Mouse (Mus musculus) naive thymus-derived CD4-positive, alpha-beta T cell, adult 2 months (primary cell): ENCODE measurements around the gene Cmtr1.
"Not testable (repeated sequence)": the region's sequence is repeated elsewhere in the genome, so short reads cannot be mapped to it uniquely, and the experiment has no call there.

ENCODE experiments used
- DNase-seq: peaks from one replicate; pipeline ENCODE4 v3.0.0-alpha.2; 2011; ENCODE audit warnings: low read depth

Cmtr1 gene

DNA sequence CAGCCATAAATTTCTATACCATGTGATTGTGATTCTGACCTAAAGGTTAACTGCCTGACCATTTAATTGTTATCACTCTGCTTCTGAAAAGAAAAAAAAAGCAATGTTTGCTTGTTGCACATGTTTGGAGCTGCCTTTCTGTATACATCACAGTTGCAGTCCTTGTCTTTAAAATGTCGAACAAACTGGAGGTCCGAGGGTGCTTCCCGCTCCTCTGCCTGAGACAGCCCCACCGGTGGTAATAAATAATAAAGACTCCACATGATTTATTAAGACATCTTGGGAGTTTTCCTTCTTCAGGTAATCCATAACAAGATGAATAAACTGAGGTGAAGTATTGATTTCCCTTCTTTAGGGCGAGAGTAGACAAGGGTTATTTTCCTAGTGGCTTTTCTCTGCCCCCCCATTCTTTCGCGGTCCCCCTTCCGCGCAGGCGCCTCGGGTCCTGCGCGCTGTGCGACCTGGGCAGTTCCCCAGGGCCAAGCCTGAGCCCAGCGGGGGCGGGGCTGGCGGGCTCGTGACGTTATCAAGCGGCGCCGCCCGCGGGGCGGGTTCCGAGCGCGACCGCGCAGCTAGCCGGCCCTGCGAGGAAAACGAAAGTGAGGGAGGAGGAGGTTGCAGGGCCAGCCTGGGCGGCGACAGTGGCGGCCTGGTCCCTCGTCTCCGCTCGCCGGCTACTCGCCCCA is at the start of gene Cmtr1:
TSS of gene Cmtr1 (plus strand) at position 520 of the 686 bp plus-strand sequence.
- DNase-seq: peak; percentile 94

GRCm38 (mm10) chr17:29613453-29613852 is 46.9 kb upstream of the Cmtr1 start:
- not testable (repeated sequence) for DNase-seq

- peak; percentile 97 for DNase-seq
Observed at GRCm38 (mm10) chr17:29614115-29615023, 46.0 kb upstream of the Cmtr1 start, which contains the start of the genes Rnf8 and Gm28043. Rnf8 (plus strand) TSS chr17:29614790. Gm28043 (plus strand) TSS chr17:29614876.

GRCm38 (mm10) chr17:29615024-29615551 is 45.3 kb upstream of the Cmtr1 start:
- no peak for DNase-seq

GRCm38 (mm10) chr17:29615616-29616015 is 44.8 kb upstream of the Cmtr1 start:
- no peak for DNase-seq

GRCm38 (mm10) chr17:29619231-29619630 is 41.2 kb upstream of the Cmtr1 start:
- DNase-seq: no peak

DNA sequence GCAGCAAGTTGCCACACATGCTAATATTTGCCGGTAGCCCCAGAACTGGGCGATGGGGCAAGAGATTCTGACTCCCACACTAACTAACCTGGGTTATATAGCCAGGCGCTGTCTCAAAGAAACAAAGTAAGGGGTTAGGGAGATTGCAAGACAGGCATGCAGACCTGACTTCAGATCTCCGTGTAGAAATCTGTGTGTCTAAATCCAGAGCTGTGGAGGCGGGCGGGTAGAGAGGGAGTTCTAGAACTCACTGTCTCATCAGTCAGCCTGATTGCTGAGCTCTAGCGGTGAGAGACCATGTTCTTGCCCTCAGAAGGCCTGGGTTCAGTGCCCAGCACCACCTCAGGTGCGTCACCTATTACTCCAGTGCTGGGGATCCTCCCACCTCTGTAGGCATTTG is 36.9 kb upstream of the Cmtr1 start:
- no peak for DNase-seq

DNA sequence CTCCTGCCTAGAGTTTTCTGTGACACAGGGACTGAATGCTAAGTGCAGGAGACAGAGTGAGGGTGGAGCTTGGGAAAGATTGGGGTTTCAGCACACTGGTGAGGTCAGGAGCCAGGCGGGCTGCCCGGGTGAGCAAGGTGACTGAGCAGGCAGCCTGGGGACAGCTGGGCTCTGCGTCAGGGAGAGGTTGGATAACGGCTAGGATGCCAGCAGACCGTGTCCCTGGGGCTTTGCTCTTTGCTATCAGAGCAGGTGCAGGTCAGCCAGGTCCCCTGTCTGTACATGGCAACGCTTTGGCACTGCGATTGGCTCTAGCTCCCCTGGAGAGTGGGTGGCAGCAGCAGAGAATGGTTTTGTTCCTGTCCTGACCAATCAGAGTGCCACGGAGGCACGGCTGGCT is 33.1 kb upstream of the Cmtr1 start:
- no peak for DNase-seq

GRCm38 (mm10) chr17:29628946-29629345 is 31.4 kb upstream of the Cmtr1 start:
- no peak for DNase-seq

DNA sequence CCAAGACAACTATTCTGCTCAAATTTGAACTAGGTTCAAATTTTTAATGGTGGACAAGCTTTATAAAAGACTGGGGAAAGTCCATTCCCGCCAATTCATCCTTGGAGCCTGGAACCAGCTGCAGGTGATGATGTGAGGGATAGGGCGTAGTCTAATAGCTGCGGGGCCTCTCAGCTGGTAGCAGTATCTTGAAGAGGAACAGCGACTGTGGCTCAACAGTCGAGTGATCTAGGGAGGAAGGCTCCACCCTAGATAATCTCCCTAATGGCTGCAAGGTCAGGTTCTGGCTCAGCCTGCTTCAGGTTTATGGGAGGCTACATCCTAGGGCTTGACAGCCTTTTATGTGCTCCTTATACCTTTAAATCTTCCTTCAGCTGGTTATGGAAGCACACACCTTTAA is 30.8 kb upstream of the Cmtr1 start:
- DNase-seq: no peak

DNA sequence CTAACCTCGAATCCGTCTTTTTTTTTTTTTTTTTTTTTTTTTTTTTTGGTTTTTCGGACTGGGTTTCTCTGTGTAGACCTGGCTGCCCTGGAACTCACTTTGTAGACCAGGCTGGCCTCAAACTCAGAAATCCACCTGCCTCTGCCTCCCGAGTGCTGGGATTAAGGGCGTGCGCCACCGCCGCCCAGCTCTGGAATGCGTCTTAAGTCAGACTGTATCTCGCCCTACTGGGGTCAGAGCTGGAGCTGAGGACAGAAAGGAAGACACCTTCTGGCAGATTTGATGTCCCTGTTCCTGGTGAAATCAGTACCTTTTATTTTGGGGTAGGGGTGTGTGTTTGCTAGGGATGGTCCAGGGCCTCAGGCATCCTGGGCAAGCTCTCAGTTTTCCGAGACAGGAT is 28.1 kb upstream of the Cmtr1 start:
- DNase-seq: no peak

DNA sequence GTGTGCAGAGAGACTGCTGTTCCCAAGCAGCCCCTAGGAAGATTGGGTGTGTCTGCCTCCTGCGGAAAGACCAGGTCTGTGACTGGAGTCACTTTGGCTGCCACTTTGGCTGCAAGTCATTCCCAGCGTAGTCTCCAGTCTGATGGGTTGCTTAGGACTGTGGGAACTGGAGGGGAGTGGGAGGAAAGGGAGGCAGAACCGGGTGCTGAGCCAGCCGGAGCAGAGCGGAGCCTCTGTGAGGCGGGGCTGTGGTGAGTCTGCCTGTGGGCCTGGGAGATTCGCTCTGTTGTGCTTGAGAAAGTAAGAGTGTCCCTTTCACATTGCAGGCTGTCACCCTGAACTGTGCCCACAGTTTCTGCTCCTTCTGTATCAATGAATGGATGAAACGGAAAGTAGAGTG is 24.9 kb upstream of the Cmtr1 start:
- DNase-seq: no peak

DNA sequence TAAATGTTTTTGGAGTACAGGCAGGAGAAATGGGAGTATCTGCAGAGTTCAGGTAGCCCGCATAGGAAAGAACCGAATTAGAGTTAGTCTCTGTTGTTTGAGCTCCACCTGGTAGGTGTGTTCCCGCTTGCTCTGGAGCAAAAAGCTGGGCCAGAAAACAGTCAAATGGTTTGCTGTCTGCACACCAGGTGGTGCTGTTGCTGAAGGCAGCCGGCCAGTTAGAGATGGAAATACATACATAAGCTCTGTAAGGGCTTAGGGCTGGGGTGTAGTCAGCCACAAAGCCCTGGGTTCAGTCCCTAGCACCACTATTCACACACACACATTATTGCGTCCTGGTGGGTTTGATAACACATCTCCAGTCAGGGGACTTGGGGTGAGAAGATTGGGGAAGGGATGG is 24.3 kb upstream of the Cmtr1 start:
- DNase-seq: no peak

- DNase-seq: no peak
Observed at GRCm38 (mm10) chr17:29637377-29637776, 23.0 kb upstream of the Cmtr1 start.

- DNase-seq: no peak
Observed at GRCm38 (mm10) chr17:29637895-29638294, 22.5 kb upstream of the Cmtr1 start.

DNA sequence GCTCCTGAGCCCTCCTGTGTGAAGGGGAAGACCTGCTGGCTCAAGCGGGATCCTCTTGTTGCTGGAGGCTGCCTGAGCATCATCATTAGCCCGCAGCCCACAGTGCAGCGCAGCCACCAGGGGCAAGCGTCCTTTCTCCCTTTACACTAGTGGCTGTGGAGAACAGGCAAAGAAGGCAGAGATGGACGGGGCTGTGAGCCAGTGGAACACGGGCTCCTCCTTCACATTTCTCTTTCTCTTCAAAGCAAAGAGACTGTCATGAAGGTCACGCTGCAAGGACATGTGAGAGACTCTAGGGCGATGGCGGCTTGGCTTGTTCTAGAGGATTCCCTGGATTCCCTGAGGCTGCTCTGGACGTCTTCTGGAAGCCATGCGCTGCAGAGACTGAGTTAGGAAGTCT is 19.4 kb upstream of the Cmtr1 start:
- no peak for DNase-seq

DNA sequence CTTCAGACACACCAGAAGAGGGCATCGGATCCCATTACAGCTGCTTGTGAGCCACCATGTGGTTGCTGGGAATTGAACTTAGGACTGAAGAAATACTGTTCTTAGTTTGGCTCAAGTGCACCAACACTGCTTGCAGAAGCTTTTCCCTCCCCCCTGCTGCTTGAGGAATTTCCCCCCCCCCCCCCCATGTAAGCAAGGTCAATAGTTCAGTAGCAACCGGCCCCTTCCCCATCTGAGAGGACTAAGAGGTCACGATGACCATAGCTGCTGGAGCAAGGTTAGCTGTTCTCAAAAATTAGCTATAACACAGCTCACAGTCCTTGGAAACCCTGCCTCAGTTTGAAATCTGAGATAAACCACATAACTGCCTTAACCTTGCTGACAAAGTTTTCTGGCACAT is 18.2 kb upstream of the Cmtr1 start:
- DNase-seq: no peak

DNA sequence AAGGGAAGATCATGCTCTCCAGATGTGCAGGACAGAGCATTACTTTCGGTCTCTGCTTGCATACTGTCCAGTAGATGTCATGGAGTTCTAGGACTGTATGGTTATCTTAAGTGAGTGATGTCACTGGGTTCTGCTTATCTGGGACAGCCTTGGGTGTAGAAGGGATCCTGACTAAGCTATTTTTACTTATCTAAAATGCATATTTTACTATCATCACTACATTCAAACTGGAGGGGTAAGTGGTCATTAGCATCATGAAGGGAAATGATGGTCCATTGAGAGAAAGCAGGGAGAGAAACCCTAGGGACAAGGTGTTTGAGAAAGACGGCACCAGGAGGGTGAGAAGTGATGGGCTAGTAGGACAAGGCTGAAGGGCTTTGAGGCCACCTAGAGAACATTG is 2.1 kb upstream of the Cmtr1 start:
- no peak for DNase-seq

GRCm38 (mm10) chr17:29660762-29661391 is 482 bp downstream of the Cmtr1 start:
- DNase-seq: peak; percentile 59

DNA sequence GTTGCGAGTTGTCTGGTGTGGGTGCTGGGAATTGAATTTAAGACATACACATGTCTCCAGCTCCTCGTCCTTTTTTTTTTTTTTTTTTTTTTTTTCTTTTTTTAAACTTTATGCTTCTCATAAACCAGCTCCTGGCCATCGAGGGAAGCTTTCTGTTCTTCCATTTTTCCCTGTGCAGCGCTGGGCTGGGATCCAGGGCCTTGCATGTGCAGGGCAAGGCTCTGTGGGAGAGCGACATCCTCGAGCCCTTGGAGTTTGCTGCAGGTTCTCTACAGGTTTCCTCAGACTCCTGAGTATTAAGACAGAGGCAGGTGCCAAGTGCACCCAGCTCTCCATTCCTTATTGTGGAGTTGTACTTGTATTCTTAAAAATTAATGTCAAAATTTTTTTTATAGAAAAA is 1.8 kb downstream of the Cmtr1 start:
- no peak for DNase-seq

GRCm38 (mm10) chr17:29668051-29668986 is 7.9 kb downstream of the Cmtr1 start:
- DNase-seq: no peak
